Mouse (Mus musculus) myocyte (in vitro differentiated cells): Measurements from ENCODE around the gene Lrrc8e. TPM values are rescaled to one million over a fixed set of nuclear protein-coding genes. Genes with fewer than 3 reads are reported as not detected.
A peak's percentile ranks its signal among the peaks of the same experiment; 100 is the strongest.

Source experiments
- H3K27me3 ChIP-seq: one replicate; pipeline ENCODE4 v1.6.1; 2011; ENCODE audit not compliant: control insufficient read depth, insufficient read depth, insufficient read length
- H3K36me3 ChIP-seq: one replicate; pipeline ENCODE4 v1.6.1; 2011; ENCODE audit not compliant: control insufficient read depth, insufficient read depth
- H3K4me2 ChIP-seq: one replicate; pipeline ENCODE4 v1.6.1; 2011; ENCODE audit warnings: low read depth, control low read depth
- H3K4me3 ChIP-seq: one replicate; pipeline ENCODE4 v1.5.1; 2011; ENCODE audit warnings: mild to moderate bottlenecking, control low read depth, moderate library complexity
- H3K79me2 ChIP-seq: one replicate; pipeline ENCODE4 v1.6.1; 2011; ENCODE audit not compliant: control insufficient read depth, insufficient read depth
- H3ac ChIP-seq: one replicate; pipeline ENCODE4 v1.6.1; 2011; ENCODE audit not compliant: control insufficient read depth, insufficient read length
- CEBPB ChIP-seq: IDR thresholded peaks from 2 replicates; pipeline ENCODE4 v1.6.1; 2011; ENCODE audit warnings: mild to moderate bottlenecking, moderate library complexity; ENCODE audit not compliant: poor library complexity, insufficient read depth, severe bottlenecking
- E2F4 ChIP-seq: IDR thresholded peaks from one replicate; pipeline ENCODE4 v1.6.1; 2011; ENCODE audit warnings: mild to moderate bottlenecking, control low read depth, moderate library complexity; ENCODE audit not compliant: insufficient read depth
- MAX ChIP-seq: IDR thresholded peaks from one replicate; pipeline ENCODE4 v1.6.1; 2011; ENCODE audit warnings: low read depth, mild to moderate bottlenecking, control low read depth
- MYOD1 ChIP-seq, 3 experiments: IDR thresholded peaks; one replicate each; pipeline ENCODE4 v1.6.1; 2011; ENCODE audit warnings: control low read depth in 2 of 3, low read depth in 2 of 3, mild to moderate bottlenecking in 2 of 3, moderate library complexity in 1 of 3; ENCODE audit not compliant: insufficient read length in 2 of 3, control insufficient read depth in 1 of 3
- MYOG ChIP-seq, 3 experiments: IDR thresholded peaks; one replicate each; pipeline ENCODE4 v1.6.1; 2011; ENCODE audit warnings: control low read depth in 2 of 3, low read depth in 2 of 3, mild to moderate bottlenecking in 2 of 3; ENCODE audit not compliant: insufficient read length in 2 of 3, control insufficient read depth in 1 of 3, insufficient read depth in 1 of 3
- POLR2A ChIP-seq: IDR thresholded peaks from one replicate; pipeline ENCODE4 v1.6.1; 2011; ENCODE audit warnings: low read depth, mild to moderate bottlenecking, control low read depth, moderate library complexity; ENCODE audit not compliant: insufficient read length
- POLR2AphosphoS2 ChIP-seq: IDR thresholded peaks from one replicate; pipeline ENCODE4 v1.6.1; 2011; ENCODE audit warnings: low read depth, control low read depth; ENCODE audit not compliant: insufficient read length
- REST ChIP-seq: IDR thresholded peaks from one replicate; pipeline ENCODE4 v1.6.1; 2011; ENCODE audit warnings: mild to moderate bottlenecking, control low read depth, moderate library complexity; ENCODE audit not compliant: insufficient read depth, insufficient read length
- SRF ChIP-seq: IDR thresholded peaks from one replicate; pipeline ENCODE4 v1.6.1; 2011; ENCODE audit warnings: low read depth; ENCODE audit not compliant: control insufficient read depth, insufficient read length
- TCF12 ChIP-seq: IDR thresholded peaks from one replicate; pipeline ENCODE4 v1.6.1; 2011; ENCODE audit warnings: mild to moderate bottlenecking, control low read depth; ENCODE audit not compliant: poor library complexity, insufficient read depth, severe bottlenecking
- TCF3 ChIP-seq: IDR thresholded peaks from one replicate; pipeline ENCODE4 v1.6.1; 2011; ENCODE audit warnings: low read depth, control low read depth; ENCODE audit not compliant: insufficient read length
- USF1 ChIP-seq: IDR thresholded peaks from one replicate; pipeline ENCODE4 v1.6.1; 2011; ENCODE audit warnings: low read depth, mild to moderate bottlenecking, control low read depth, moderate library complexity
- polyA plus RNA-seq: library from polyadenylated mRNA; unstranded; fragments of >200 nt; fragmentation: generic; extraction: Trizol; gene quantifications from one replicate; pipeline ENCODE4 v1.2.1, GENCODE M21; 2012; ENCODE audit warnings: missing spikeins

The Lrrc8e gene
- polyA plus RNA-seq, 1 experiment = 2.4 TPM

- peaks cover 12% of the 10 kb centered on the region for H3K36me3 ChIP-seq
- no peaks in the 10 kb centered on the region for H3K79me2 ChIP-seq
- no peak overlapping the region for H3K4me3 ChIP-seq
- no peak overlapping the region for H3ac ChIP-seq
- H3K27me3 ChIP-seq = no peaks in the 10 kb centered on the region
- no peak overlapping the region for H3K4me2 ChIP-seq
- TF ChIP-seq POLR2A (no peak), MYOD1 (IDR thresholded peaks at IDR 0.05; ENCODE audit: control insufficient read depth in 1 of 3, insufficient read length in 2 of 3, low read depth in 2 of 3) (no peak), SRF (no peak), MAX (no peak), CEBPB (no peak), TCF12 (no peak), USF1 (no peak), TCF3 (no peak), POLR2AphosphoS2 (no peak)
These were observed 37.5 kb upstream of the Lrrc8e start for GRCm38 (mm10) chr8:4189031-4189722.

- Histone ChIP-seq H3K27me3 (no peaks in the 10 kb centered on the region), H3K4me3 (no peak overlapping the region), H3K79me2 (no peaks in the 10 kb centered on the region), H3ac (no peak overlapping the region), H3K4me2 (no peak overlapping the region), H3K36me3 (peaks cover 9% of the 10 kb centered on the region)
- no peak for TF ChIP-seq TCF3
- no peak for TF ChIP-seq SRF
- TF ChIP-seq MYOD1 (IDR thresholded peaks at IDR 0.05; ENCODE audit: control insufficient read depth in 1 of 3, insufficient read length in 2 of 3, low read depth in 2 of 3) = no peak
- TF ChIP-seq POLR2A = no peak
- no peak for TF ChIP-seq MAX
- no peak for TF ChIP-seq POLR2AphosphoS2
- TF ChIP-seq CEBPB = no peak
- no peak for TF ChIP-seq TCF12
- no peak for TF ChIP-seq USF1
- no peak for TF ChIP-seq E2F4
- TF ChIP-seq REST = no peak
- TF ChIP-seq MYOG (IDR thresholded peaks at IDR 0.05; ENCODE audit: control insufficient read depth in 1 of 3, insufficient read depth in 1 of 3, insufficient read length in 2 of 3, low read depth in 2 of 3) = no peak
These were observed 34.3 kb upstream of the Lrrc8e start for GRCm38 (mm10) chr8:4192305-4192704.

- H3K27me3 ChIP-seq = no peaks in the 10 kb centered on the region
- H3K79me2 ChIP-seq = no peaks in the 10 kb centered on the region
- H3K36me3 ChIP-seq = peaks cover 4% of the 10 kb centered on the region
- TF ChIP-seq MYOD1 (IDR thresholded peaks at IDR 0.05; ENCODE audit: control insufficient read depth in 1 of 3, insufficient read length in 2 of 3, low read depth in 2 of 3) (peak in 1 of 3 experiments; percentile 21), TCF3 (no peak), MAX (no peak), POLR2AphosphoS2 (no peak), SRF (no peak), E2F4 (no peak), POLR2A (no peak), REST (no peak)
- peak overlapping the region; percentile 12 for H3K4me2 ChIP-seq
- no peak overlapping the region for H3K4me3 ChIP-seq
- no peak overlapping the region for H3ac ChIP-seq
These were observed 33.6 kb upstream of the Lrrc8e start for GRCm38 (mm10) chr8:4192807-4193587.

GRCm38 (mm10) chr8:4193588-4193894 lies 33.1 kb upstream of the Lrrc8e start:
- H3K4me3 ChIP-seq = no peak overlapping the region
- no peaks in the 10 kb centered on the region for H3K27me3 ChIP-seq
- H3K79me2 ChIP-seq = no peaks in the 10 kb centered on the region
- TF ChIP-seq SRF (no peak), USF1 (no peak), REST (no peak), CEBPB (no peak), TCF3 (no peak), TCF12 (no peak), MYOG (IDR thresholded peaks at IDR 0.05; ENCODE audit: control insufficient read depth in 1 of 3, insufficient read depth in 1 of 3, insufficient read length in 2 of 3, low read depth in 2 of 3) (no peak), E2F4 (no peak), POLR2AphosphoS2 (no peak)
- no peak overlapping the region for H3ac ChIP-seq
- peak overlapping the region; percentile 12 for H3K4me2 ChIP-seq
- H3K36me3 ChIP-seq = no peaks in the 10 kb centered on the region

GRCm38 (mm10) chr8:4201321-4201720 lies 25.3 kb upstream of the Lrrc8e start:
- no peak for TF ChIP-seq E2F4
- TF ChIP-seq USF1 = no peak
- no peak for TF ChIP-seq POLR2A
- TF ChIP-seq MYOG (IDR thresholded peaks at IDR 0.05; ENCODE audit: control insufficient read depth in 1 of 3, insufficient read depth in 1 of 3, insufficient read length in 2 of 3, low read depth in 2 of 3) = no peak
- TF ChIP-seq TCF3 = no peak
- TF ChIP-seq TCF12 = no peak
- Histone ChIP-seq H3K4me3 (no peak overlapping the region), H3K4me2 (no peak overlapping the region), H3K36me3 (no peaks in the 10 kb centered on the region), H3ac (no peak overlapping the region), H3K27me3 (no peaks in the 10 kb centered on the region), H3K79me2 (no peaks in the 10 kb centered on the region)
